Mouse (Mus musculus): ENCODE measurements around the gene Atp6v0e. TPM values are rescaled to one million over a fixed set of nuclear protein-coding genes. Genes with fewer than 3 reads are reported as not detected.

Atp6v0e gene
- polyA plus RNA-seq, 1 experiment: 119 TPM

DNA sequence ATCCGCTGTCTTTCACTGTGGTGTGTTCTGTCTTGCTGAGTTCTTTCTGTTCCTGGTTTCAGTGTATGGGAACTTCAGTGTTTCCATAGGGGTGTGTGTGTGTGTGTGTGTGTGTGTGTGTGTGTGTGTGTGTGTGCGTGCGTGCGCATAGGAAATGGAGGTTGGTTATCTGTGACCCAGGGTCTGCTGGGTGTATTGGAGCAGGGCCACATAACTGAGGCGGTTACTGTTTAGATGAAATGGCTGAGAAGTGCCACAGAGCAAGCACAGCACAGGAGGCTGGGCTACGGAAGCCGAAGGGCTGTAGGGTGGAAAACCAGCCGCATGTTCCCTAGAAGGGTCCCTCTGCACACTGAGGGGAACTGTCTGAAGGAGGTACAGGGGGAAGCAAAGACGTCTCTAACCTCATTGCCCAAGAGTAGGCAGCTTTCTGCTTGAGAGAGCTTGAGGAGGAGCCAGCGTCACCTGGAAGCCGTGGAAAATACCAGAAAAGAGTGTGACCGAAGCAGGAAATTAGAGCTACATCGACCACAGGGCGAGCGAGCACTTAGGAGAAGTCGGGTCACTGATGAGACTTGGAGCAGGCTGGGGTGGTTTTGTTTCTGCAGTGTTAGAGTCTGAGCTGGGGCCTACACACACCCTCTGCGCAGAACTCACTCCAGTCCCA, 23.4 kb downstream of the Atp6v0e start:
- H3K4me3 ChIP-seq (ENCODE audit: low read depth, low read length): no peak overlapping the region
- H3K27me3 ChIP-seq (ENCODE audit: control insufficient read depth, insufficient read depth, low read length): no peaks in the 10 kb centered on the region
- WGBS: 88% methylated on average over 17 of the region's 17 CpGs
- H3K36me3 ChIP-seq (ENCODE audit: control insufficient read depth, insufficient read depth, low read length): peaks cover 22% of the 10 kb centered on the region
- TF ChIP-seq CTCF (IDR thresholded peaks at IDR 0.05; ENCODE audit: extremely low read depth, insufficient read length, insufficient replicate concordance, low read depth, low read length) (no peak), POLR2A (IDR thresholded peaks at IDR 0.05; ENCODE audit: low read depth, low read length) (no peak)
- H3K4me1 ChIP-seq (ENCODE audit: control insufficient read depth, insufficient read depth, insufficient read length, low read length): no peaks in the 10 kb centered on the region
- H3K27ac ChIP-seq (ENCODE audit: insufficient read depth, low read depth, low read length): no peak overlapping the region

DNA sequence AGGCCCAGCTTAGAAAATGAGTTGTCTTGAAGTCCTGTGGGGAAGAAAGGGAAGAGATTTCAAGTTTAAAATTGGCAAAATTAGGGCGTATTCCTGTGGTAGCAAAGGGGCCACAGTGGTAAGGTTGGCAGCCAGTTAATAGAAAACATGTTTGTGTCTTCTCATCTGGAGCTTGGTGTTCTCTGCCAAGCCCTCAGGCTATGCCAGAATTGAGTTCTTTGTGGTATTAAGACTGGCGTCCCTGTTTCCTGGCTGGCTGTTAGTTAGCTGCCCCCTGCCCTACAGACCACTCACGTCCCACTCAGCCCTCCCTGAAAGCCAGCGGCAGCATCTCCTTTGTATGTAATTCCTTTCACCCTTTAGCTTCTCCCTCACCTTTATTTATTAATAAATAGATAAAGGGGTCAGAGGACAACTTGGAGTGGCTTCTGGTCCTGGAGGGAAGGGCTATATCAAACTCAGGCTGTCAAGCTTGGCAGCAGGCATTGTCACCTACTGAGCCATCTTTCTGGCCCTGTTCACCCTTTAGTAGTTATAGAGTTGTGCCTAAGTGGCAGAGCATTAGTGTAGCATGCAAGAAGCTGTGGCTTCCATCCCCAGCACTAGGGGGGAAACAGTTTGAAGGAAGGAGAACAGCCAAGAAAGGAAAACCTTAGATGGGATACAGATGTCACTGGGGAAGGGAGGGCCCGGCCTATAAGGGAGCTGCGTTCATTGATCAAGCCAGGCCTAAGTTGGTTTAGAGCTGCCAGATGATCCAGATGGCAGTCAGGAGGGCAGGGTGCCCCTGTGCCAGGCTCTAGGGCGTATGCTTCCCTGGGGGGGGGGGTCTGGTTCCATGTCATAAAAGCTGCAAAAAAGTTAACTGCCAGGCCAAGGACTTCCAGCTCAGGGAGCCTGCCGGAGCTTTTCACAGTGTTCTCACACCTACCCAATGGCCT, 26.0 kb downstream of the Atp6v0e start:
- Histone ChIP-seq H3K36me3 (ENCODE audit: control insufficient read depth, insufficient read depth, low read length) (peaks cover 15% of the 10 kb centered on the region), H3K27ac (ENCODE audit: insufficient read depth, low read depth, low read length) (no peak overlapping the region), H3K4me3 (ENCODE audit: low read depth, low read length) (no peak overlapping the region), H3K27me3 (ENCODE audit: control insufficient read depth, insufficient read depth, low read length) (no peaks in the 10 kb centered on the region), H3K4me1 (ENCODE audit: control insufficient read depth, insufficient read depth, insufficient read length, low read length) (no peaks in the 10 kb centered on the region)
- TF ChIP-seq POLR2A (IDR thresholded peaks at IDR 0.05; ENCODE audit: low read depth, low read length) (no peak), CTCF (IDR thresholded peaks at IDR 0.05; ENCODE audit: extremely low read depth, insufficient read length, insufficient replicate concordance, low read depth, low read length) (no peak)
- 65% methylated on average over 8 of the region's 8 CpGs for WGBS

DNA sequence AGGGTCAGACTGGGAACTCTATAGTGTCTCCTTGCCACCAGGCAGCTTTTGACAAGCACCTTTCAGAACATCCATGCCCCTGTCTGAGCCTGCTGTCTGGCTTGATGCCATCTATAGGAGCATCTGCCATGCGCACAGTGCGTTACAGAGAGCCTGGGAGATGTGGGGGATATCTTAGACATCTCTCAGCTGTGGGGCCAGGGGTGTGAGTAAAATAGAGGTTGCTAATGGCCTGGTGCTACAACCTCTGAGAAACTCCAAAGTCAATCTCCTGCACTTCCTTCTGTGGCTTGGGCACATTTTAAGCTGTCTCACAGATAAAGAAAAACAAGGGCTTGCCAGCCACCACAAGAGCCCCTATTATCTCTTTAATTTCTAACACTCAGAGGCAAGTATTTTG, 26.8 kb downstream of the Atp6v0e start:
- no peak for TF ChIP-seq CTCF (IDR thresholded peaks at IDR 0.05; ENCODE audit: extremely low read depth, insufficient read length, insufficient replicate concordance, low read depth, low read length)
- TF ChIP-seq POLR2A (IDR thresholded peaks at IDR 0.05; ENCODE audit: low read depth, low read length): no peak
- Histone ChIP-seq H3K27me3 (ENCODE audit: control insufficient read depth, insufficient read depth, low read length) (no peaks in the 10 kb centered on the region), H3K4me1 (ENCODE audit: control insufficient read depth, insufficient read depth, insufficient read length, low read length) (no peaks in the 10 kb centered on the region), H3K27ac (ENCODE audit: insufficient read depth, low read depth, low read length) (no peak overlapping the region), H3K4me3 (ENCODE audit: low read depth, low read length) (no peak overlapping the region), H3K36me3 (ENCODE audit: control insufficient read depth, insufficient read depth, low read length) (peaks cover 7% of the 10 kb centered on the region)
- WGBS: 90% methylated on average over 2 of the region's 2 CpGs

DNA sequence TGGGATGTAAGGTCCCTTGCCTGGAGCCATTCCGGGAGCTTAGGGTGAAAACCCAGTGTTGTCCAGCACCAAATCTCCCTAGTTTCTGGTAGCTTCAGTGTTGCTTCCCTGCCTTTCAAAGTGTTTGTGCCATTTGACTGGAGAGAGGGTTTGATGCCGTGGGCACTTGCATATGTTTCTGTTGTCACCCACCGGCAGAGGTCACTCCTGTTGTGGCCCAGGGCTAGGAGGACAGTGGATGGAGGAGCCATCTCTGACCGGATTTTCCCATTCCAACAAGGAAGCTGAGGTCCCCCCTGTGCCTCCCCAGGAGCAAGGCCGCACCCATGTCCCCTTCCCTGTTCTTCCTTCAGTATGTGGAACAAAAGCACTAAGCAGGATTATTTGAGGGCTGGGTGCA, 27.2 kb downstream of the Atp6v0e start:
- TF ChIP-seq POLR2A (IDR thresholded peaks at IDR 0.05; ENCODE audit: low read depth, low read length): no peak
- no peak for TF ChIP-seq CTCF (IDR thresholded peaks at IDR 0.05; ENCODE audit: extremely low read depth, insufficient read length, insufficient replicate concordance, low read depth, low read length)
- H3K27me3 ChIP-seq (ENCODE audit: control insufficient read depth, insufficient read depth, low read length): no peaks in the 10 kb centered on the region
- 86% methylated on average over 5 of the region's 5 CpGs for WGBS
- peaks cover 6% of the 10 kb centered on the region for H3K36me3 ChIP-seq (ENCODE audit: control insufficient read depth, insufficient read depth, low read length)
- H3K4me1 ChIP-seq (ENCODE audit: control insufficient read depth, insufficient read depth, insufficient read length, low read length): no peaks in the 10 kb centered on the region
- H3K27ac ChIP-seq (ENCODE audit: insufficient read depth, low read depth, low read length): no peak overlapping the region
- no peak overlapping the region for H3K4me3 ChIP-seq (ENCODE audit: low read depth, low read length)

DNA sequence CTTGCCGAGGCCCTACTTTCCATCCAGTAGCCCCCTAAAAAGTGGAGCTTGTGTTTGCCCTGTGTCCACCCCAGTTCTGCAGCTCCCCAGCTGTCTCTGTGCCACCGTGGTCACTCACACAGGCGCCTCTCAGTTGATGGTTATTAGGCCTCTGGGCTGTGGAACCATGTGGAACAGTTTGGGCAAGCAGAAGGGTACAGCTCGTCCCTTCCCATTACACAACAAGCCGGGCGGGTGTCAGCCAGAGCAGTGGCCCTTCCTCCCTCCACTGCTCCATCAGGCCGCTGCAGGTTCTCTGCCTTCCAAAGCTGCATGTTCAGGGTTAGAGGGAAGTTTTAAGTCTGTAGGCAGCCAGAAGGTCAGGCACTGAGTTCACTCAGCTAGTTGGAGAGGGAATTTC, 28.1 kb downstream of the Atp6v0e start:
- H3K27ac ChIP-seq (ENCODE audit: insufficient read depth, low read depth, low read length): no peak overlapping the region
- H3K4me1 ChIP-seq (ENCODE audit: control insufficient read depth, insufficient read depth, insufficient read length, low read length): no peaks in the 10 kb centered on the region
- H3K4me3 ChIP-seq (ENCODE audit: low read depth, low read length): no peak overlapping the region
- TF ChIP-seq POLR2A (IDR thresholded peaks at IDR 0.05; ENCODE audit: low read depth, low read length) (no peak), CTCF (IDR thresholded peaks at IDR 0.05; ENCODE audit: extremely low read depth, insufficient read length, insufficient replicate concordance, low read depth, low read length) (no peak)
- H3K27me3 ChIP-seq (ENCODE audit: control insufficient read depth, insufficient read depth, low read length): no peaks in the 10 kb centered on the region
- 87% methylated on average over 7 of the region's 7 CpGs for WGBS
- H3K36me3 ChIP-seq (ENCODE audit: control insufficient read depth, insufficient read depth, low read length): peaks cover 10% of the 10 kb centered on the region

DNA sequence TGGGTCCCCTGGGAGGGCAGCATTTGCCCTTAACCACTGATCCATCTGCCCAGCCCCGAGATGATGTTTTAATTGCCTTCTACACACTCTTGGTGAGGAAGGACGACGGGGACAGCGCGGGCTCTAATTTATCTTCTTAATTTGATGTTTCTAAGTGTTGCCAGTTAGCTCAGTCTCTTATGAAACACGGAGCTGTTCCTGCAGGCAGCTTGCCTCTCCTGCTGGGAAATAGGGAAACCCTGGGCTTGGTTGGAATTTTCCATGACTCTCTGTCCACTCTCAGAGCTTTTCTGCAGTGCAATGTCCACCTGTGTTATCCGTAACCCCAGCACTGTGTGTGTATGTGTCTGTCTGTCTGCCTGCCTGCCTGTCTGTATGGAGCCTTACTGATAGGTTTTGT, 30.4 kb downstream of the Atp6v0e start:
- H3K4me3 ChIP-seq (ENCODE audit: low read depth, low read length): no peak overlapping the region
- no peaks in the 10 kb centered on the region for H3K4me1 ChIP-seq (ENCODE audit: control insufficient read depth, insufficient read depth, insufficient read length, low read length)
- 75% methylated on average over 7 of the region's 7 CpGs for WGBS
- no peaks in the 10 kb centered on the region for H3K27me3 ChIP-seq (ENCODE audit: control insufficient read depth, insufficient read depth, low read length)
- peaks cover 23% of the 10 kb centered on the region for H3K36me3 ChIP-seq (ENCODE audit: control insufficient read depth, insufficient read depth, low read length)
- TF ChIP-seq POLR2A (IDR thresholded peaks at IDR 0.05; ENCODE audit: low read depth, low read length) (no peak), CTCF (IDR thresholded peaks at IDR 0.05; ENCODE audit: extremely low read depth, insufficient read length, insufficient replicate concordance, low read depth, low read length) (no peak)
- no peak overlapping the region for H3K27ac ChIP-seq (ENCODE audit: insufficient read depth, low read depth, low read length)

DNA sequence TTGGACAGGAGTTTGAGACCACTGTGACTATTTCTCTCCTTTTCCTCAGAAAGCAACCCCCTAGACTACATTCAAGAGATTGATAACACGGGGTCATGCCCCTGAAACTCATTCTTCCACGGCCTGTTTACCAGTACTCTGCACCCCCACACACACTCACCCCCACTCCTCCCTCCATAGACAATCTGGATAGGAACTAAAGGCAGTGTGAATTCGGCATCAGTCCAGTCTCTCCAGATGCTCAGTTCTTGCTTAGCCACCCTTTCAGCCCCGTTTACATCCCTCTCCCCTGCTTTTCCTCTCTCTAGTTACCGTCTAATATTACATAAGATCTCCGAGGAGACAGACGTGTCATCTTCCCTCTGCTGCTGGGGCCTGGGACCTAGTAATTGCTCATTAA, 31.1 kb downstream of the Atp6v0e start:
- 61% methylated on average over 7 of the region's 7 CpGs for WGBS
- Histone ChIP-seq H3K4me3 (ENCODE audit: low read depth, low read length) (no peak overlapping the region), H3K4me1 (ENCODE audit: control insufficient read depth, insufficient read depth, insufficient read length, low read length) (peaks cover 3% of the 10 kb centered on the region; the same call in 1 of the 2 replicates), H3K36me3 (ENCODE audit: control insufficient read depth, insufficient read depth, low read length) (peaks cover 28% of the 10 kb centered on the region), H3K27ac (ENCODE audit: insufficient read depth, low read depth, low read length) (no peak overlapping the region), H3K27me3 (ENCODE audit: control insufficient read depth, insufficient read depth, low read length) (no peaks in the 10 kb centered on the region)
- no peak for TF ChIP-seq POLR2A (IDR thresholded peaks at IDR 0.05; ENCODE audit: low read depth, low read length)
- no peak for TF ChIP-seq CTCF (IDR thresholded peaks at IDR 0.05; ENCODE audit: extremely low read depth, insufficient read length, insufficient replicate concordance, low read depth, low read length)
